In genomic region chr1:130055012-130055411, GRCm38 (mm10) we compare ENCODE assay signal across 23 mouse cellular contexts.
DNase-seq lines count a peak whose midpoint lies in the region; ATAC-seq and TF ChIP-seq lines count a peak whose summit lies in the region.
"Had no signal": no experiment of that assay in that cellular context is flagged by ENCODE, and none has a peak within 500 bp of the region (broad histone marks: within the 10 kb centered on the region; RNA-seq: fewer than 3 reads in every experiment).

No protein-coding gene starts in this region.

- no peak for TF ChIP-seq CTCF in Patski (IDR thresholded peaks at IDR 0.05)
- TF ChIP-seq CTCF in brain, embryonic 14.5 days (IDR thresholded peaks at IDR 0.05; ENCODE audit: borderline replicate concordance, extremely low read depth, insufficient read depth, insufficient read length) = no peak
- no peak for TF ChIP-seq CTCF in left cerebral cortex, adult 2 months (IDR thresholded peaks at IDR 0.05)

- in situ Hi-C loops in Patski (cut with MboI; ENCODE audit: low pct_unique_long_range_greater_than_20kb) = no loop called here

- CTCF ChIA-PET in Patski (lab: Charles Lee) = interaction anchor here (0.6 to 2.0 kb wide), 2 partner anchors 8 to 259 kb away, joined by 3 to 4 read pairs; no protein-coding TSS in a partner anchor

- no peak for TF ChIP-seq POLR2A in brain, embryonic 14.5 days (IDR thresholded peaks at IDR 0.05; ENCODE audit: borderline replicate concordance, extremely low read depth, insufficient read depth, insufficient read length, poor library complexity, severe bottlenecking)

- ATAC-seq in Patski = peak; percentile 71
- ATAC-seq: activated CD4-positive, CD25-positive, alpha-beta regulatory T cell, adult 4 months; CD4-positive, CD25-positive, alpha-beta regulatory T cell, adult 4 months had no signal

- peak; percentile 19 for DNase-seq in retina, postnatal 1 day
- no peak for DNase-seq in retina, embryonic 14.5 days (ENCODE audit: low spot score)
- peak; percentile 90 for DNase-seq in Muller cell, postnatal 12 days (ENCODE audit: inconsistent ontology term)
- DNase-seq in Patski (ENCODE audit: low read depth, low spot score) = no peak
- peak; percentile 12 for DNase-seq in brain, embryonic 14.5 days (ENCODE audit: low read depth)
- no peak for DNase-seq in adrenal gland, postnatal 25 days
- no peak for DNase-seq in lung, postnatal 36 days
- DNase-seq in left cerebral cortex, adult 2 months (ENCODE audit: extremely low spot score in 1 of 2, low spot score in 2 of 2) = no peak
- DNase-seq: adrenal gland, adult 2 months; adrenal gland, adult 8-10 months; adrenal gland, postnatal 10 days; adrenal gland, postnatal 14 days; adrenal gland, postnatal 36 days; B cell, adult 2 months; cerebellum, adult 11 months; cerebellum, adult 11-12 months; cerebellum, adult 18-20 months; cerebellum, adult 2 months; cerebellum, adult 8-10 months; cerebellum, adult 9-10 months had no signal

- H3K4me3 ChIP-seq in left cerebral cortex, adult 2 months = no peak overlapping the region

- H3K27me3 ChIP-seq in Patski = no peaks in the 10 kb centered on the region
- H3K27me3 ChIP-seq: CH12.LX had no signal

- intact Hi-C loops in left cerebral cortex, adult 2 months (cut with DNase I) = no loop called here

- no peak overlapping the region for H3K27ac ChIP-seq in left cerebral cortex, adult 2 months

- POLR2A ChIA-PET in Patski (lab: Charles Lee) = no interaction called here

Comparison
In these comparisons a context has a peak if more than half of its experiments do, and no peak if none do; other contexts are left out.
1. DNase-seq: peak in retina, postnatal 1 day (single experiment), Muller cell, postnatal 12 days (single experiment) and brain, embryonic 14.5 days (single experiment); none in retina, embryonic 14.5 days (single experiment), Patski (single experiment), adrenal gland, postnatal 25 days (single experiment), lung, postnatal 36 days (single experiment) and left cerebral cortex, adult 2 months (0 of 2).